Mouse (Mus musculus) cerebellum, postnatal 25 days (tissue): ENCODE measurements around the gene Mgat5b.

Experiments
- DNase-seq, 2 experiments: peaks; one replicate each; pipeline ENCODE4 v3.0.0; 2021; ENCODE audit warnings: mixed read lengths in 2 of 2

Gene Mgat5b

DNA sequence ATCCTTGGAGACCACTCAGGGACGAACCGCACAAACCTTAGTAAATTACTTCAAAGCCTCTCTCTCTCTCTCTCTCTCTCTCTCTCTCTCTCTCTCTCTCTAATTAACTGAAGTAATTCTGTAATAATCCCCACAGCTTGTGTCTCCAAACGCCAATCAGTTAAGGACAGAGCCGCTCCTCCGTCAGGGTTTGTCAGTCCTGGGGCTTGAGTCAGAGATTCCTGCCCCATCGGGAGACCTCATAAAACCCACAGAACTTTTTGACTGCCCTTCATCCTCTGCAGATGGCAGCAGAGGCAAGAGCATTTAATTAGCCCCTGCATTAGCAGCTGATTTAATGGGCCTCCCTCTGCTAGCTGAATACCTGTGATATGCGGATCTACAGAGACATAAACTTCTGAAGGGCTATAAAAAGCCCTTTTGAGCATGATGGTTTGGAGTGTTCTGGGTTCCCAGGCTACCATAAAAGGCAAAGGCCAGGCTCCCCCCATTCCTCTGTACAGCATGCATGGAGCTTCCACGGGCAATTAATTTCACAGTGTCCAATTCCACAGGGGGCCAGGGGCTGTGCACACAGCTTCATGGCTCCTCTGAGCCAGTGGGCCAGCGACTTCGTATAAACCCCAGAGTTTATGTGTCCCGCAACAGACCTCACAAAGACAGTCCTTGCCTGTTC, 117.1 kb downstream of the Mgat5b start:
- no peak for DNase-seq
